Mouse (Mus musculus): ENCODE measurements around the gene Klri1.
"Not testable (repeated sequence)": the region's sequence is repeated elsewhere in the genome, so short reads cannot be mapped to it uniquely, and the experiment has no call there.

The Klri1 gene

GRCm38 (mm10) chr6:129717032-129717431, at the start of gene Klri1:
TSS of gene Klri1 (minus strand) at chr6:129717132.
- DNase-seq (ENCODE audit: low spot score) = no peak

- no peak for DNase-seq (ENCODE audit: low spot score)
These were observed 30.7 kb upstream of the Klri1 start for GRCm38 (mm10) chr6:129747654-129748032.

- DNase-seq (ENCODE audit: low spot score) = no peak
These were observed 30.2 kb upstream of the Klri1 start for GRCm38 (mm10) chr6:129747016-129747653.

- no peak for DNase-seq (ENCODE audit: low spot score)
These were observed 29.2 kb upstream of the Klri1 start for GRCm38 (mm10) chr6:129746151-129746550.

- no peak for DNase-seq (ENCODE audit: low spot score)
These were observed 23.3 kb upstream of the Klri1 start, which contains the start of gene Klri2 for GRCm38 (mm10) chr6:129740069-129740721. TSS of gene Klri2 (minus strand) at chr6:129740484.

GRCm38 (mm10) chr6:129736414-129736813, 19.5 kb upstream of the Klri1 start:
- DNase-seq (ENCODE audit: low spot score) = no peak

GRCm38 (mm10) chr6:129727237-129727636, 10.3 kb upstream of the Klri1 start:
- DNase-seq (ENCODE audit: low spot score) = no peak

GRCm38 (mm10) chr6:129721390-129721789, 4.5 kb upstream of the Klri1 start:
- no peak for DNase-seq (ENCODE audit: low spot score)

- DNase-seq (ENCODE audit: low spot score) = no peak
These were observed 3.6 kb upstream of the Klri1 start for GRCm38 (mm10) chr6:129720487-129720886.

- no peak for DNase-seq (ENCODE audit: low spot score)
These were observed 3.4 kb downstream of the Klri1 start for GRCm38 (mm10) chr6:129713566-129713965.

GRCm38 (mm10) chr6:129691436-129691835, 25.5 kb downstream of the Klri1 start:
- not testable (repeated sequence) for DNase-seq (ENCODE audit: low spot score)

GRCm38 (mm10) chr6:129680379-129680778, 36.6 kb downstream of the Klri1 start:
- no peak for DNase-seq (ENCODE audit: low spot score)

- DNase-seq (ENCODE audit: low spot score) = no peak
These were observed 38.1 kb downstream of the Klri1 start, which contains the start of gene Klrc1 for GRCm38 (mm10) chr6:129678873-129679272. TSS of gene Klrc1 (minus strand) at chr6:129678973.

GRCm38 (mm10) chr6:129661301-129661700, 55.6 kb downstream of the Klri1 start:
- DNase-seq (ENCODE audit: low spot score) = not testable (repeated sequence)

- not testable (repeated sequence) for DNase-seq (ENCODE audit: low spot score)
These were observed 56.3 kb downstream of the Klri1 start, which contains the start of gene Klrc2 for GRCm38 (mm10) chr6:129660589-129660988. TSS of gene Klrc2 (minus strand) at chr6:129660689.
